Mouse (Mus musculus) layer of hippocampus, adult 11-12 months (tissue): ENCODE results near the gene Xk.
"Not testable (repeated sequence)": the region's sequence is repeated elsewhere in the genome, so short reads cannot be mapped to it uniquely, and the experiment has no call there.

Experiments
- DNase-seq: peaks from one replicate; pipeline ENCODE4 v3.0.0; 2022; ENCODE audit warnings: low spot score

Xk gene

DNA sequence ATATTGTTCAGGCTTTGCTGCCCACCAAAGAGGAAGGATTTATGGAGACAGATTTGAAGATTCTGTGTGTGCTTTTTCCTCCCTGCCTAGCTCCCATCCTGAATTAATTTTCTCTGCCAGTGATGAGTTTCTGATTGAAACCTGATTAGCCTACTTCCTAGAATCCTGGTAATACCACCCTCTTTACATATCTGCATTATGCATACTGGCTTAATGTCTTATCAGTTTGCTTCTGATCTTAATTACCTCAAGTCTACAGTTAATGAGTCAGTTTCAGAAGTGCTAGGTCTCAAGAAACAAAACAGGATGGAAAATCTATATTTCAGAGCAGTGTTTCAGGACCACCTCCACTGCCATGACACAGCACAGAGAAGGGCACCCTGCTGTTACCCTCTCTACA is 43.9 kb downstream of the Xk start:
- DNase-seq: not testable (repeated sequence)

GRCm38 (mm10) chrX:9327954-9328353 is 55.4 kb downstream of the Xk start:
- not testable (repeated sequence) for DNase-seq

- DNase-seq: not testable (repeated sequence)
Observed at GRCm38 (mm10) chrX:9332366-9332962, 59.9 kb downstream of the Xk start.

DNA sequence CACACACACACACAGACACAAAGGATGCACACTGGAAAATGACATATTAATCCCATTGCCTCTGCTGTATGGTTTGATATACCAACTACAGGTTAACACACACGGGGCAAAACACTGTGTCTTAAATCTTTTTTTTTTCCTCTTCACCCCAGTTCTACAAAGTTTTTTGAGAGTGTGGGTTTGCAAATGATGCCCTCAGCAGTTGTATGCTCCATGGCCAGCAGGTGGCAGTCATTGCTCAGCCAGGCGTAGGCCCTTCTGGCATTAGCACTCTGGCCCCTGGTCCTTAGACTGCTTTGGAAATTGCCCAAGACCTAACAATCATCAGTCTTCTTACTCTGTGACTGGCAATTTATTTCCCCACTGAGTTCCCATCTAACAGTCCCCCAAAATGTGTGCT is 60.5 kb downstream of the Xk start:
- DNase-seq: peak; percentile 10

- DNase-seq: not testable (repeated sequence)
Observed at GRCm38 (mm10) chrX:9334996-9335395, 62.4 kb downstream of the Xk start.

- DNase-seq: not testable (repeated sequence)
Observed at GRCm38 (mm10) chrX:9350327-9350726, 77.8 kb downstream of the Xk start, which contains the start of gene H2al1k. H2al1k (plus strand) TSS chrX:9350627.
